Mouse (Mus musculus) right cerebral cortex, postnatal 4 days (tissue): Measurements from ENCODE around the gene Dync2li1.

ENCODE experiments used
- DNase-seq: peaks from one replicate; pipeline ENCODE4 v3.0.0-alpha.2; 2022

Dync2li1 gene

GRCm38 (mm10) chr17:84647630-84648029 is 21.3 kb downstream of the Dync2li1 start:
- DNase-seq, result no peak

- no peak for DNase-seq
Measured at GRCm38 (mm10) chr17:84650302-84651017, 24.2 kb downstream of the Dync2li1 start.

GRCm38 (mm10) chr17:84653544-84653943 is 27.2 kb downstream of the Dync2li1 start:
- no peak for DNase-seq

GRCm38 (mm10) chr17:84656205-84656604 is 29.9 kb downstream of the Dync2li1 start:
- DNase-seq, result no peak

- DNase-seq, result no peak
Measured at GRCm38 (mm10) chr17:84656653-84657421, 30.5 kb downstream of the Dync2li1 start.

- DNase-seq, result no peak
Measured at GRCm38 (mm10) chr17:84657422-84657732, 31.1 kb downstream of the Dync2li1 start.

GRCm38 (mm10) chr17:84657782-84658181 is 31.5 kb downstream of the Dync2li1 start:
- no peak for DNase-seq

GRCm38 (mm10) chr17:84658195-84658594 is 31.9 kb downstream of the Dync2li1 start:
- DNase-seq, result no peak

GRCm38 (mm10) chr17:84658951-84659350 is 32.7 kb downstream of the Dync2li1 start:
- no peak for DNase-seq

GRCm38 (mm10) chr17:84665053-84665452 is 38.8 kb downstream of the Dync2li1 start:
- no peak for DNase-seq

GRCm38 (mm10) chr17:84665691-84666090 is 39.4 kb downstream of the Dync2li1 start:
- no peak for DNase-seq

GRCm38 (mm10) chr17:84667848-84668247 is 41.6 kb downstream of the Dync2li1 start:
- DNase-seq, result no peak

GRCm38 (mm10) chr17:84672376-84673369 is 46.4 kb downstream of the Dync2li1 start:
- DNase-seq, result no peak

GRCm38 (mm10) chr17:84674048-84674447 is 47.8 kb downstream of the Dync2li1 start:
- DNase-seq, result no peak

GRCm38 (mm10) chr17:84675204-84675603 is 48.9 kb downstream of the Dync2li1 start:
- no peak for DNase-seq

- peak; percentile 29 for DNase-seq
Measured at GRCm38 (mm10) chr17:84675951-84676366, 49.7 kb downstream of the Dync2li1 start, which contains the start of gene Abcg8. TSS of gene Abcg8 (plus strand) at chr17:84676302.

GRCm38 (mm10) chr17:84677595-84677994 is 51.3 kb downstream of the Dync2li1 start:
- no peak for DNase-seq

GRCm38 (mm10) chr17:84681670-84682069 is 55.4 kb downstream of the Dync2li1 start:
- DNase-seq, result no peak

GRCm38 (mm10) chr17:84682734-84683717 is 56.7 kb downstream of the Dync2li1 start, which contains the start of gene Abcg5:
TSS of gene Abcg5 (minus strand) at chr17:84683011.
- no peak for DNase-seq

GRCm38 (mm10) chr17:84684284-84684683 is 58.0 kb downstream of the Dync2li1 start:
- no peak for DNase-seq

- no peak for DNase-seq
Measured at GRCm38 (mm10) chr17:84685286-84685685, 59.0 kb downstream of the Dync2li1 start.

GRCm38 (mm10) chr17:84687994-84688393 is 61.7 kb downstream of the Dync2li1 start:
- no peak for DNase-seq
